Mouse (Mus musculus) spleen, postnatal 10 days (tissue): Measurements from ENCODE around the gene Kin.

Experiments
- DNase-seq, 2 experiments: peaks; one replicate each; pipeline ENCODE4 v3.0.0; 2021 to 2022; ENCODE audit warnings: low spot score in 2 of 2

The Kin gene

GRCm38 (mm10) chr2:10080310-10081010, at the start of gene Kin, which contains the start of gene Atp5c1:
Gene Kin (plus strand): TSS chr2:10080593.
Gene Atp5c1 (minus strand): TSS chr2:10080510.
- peak; percentile 91 to 98 for DNase-seq

DNA sequence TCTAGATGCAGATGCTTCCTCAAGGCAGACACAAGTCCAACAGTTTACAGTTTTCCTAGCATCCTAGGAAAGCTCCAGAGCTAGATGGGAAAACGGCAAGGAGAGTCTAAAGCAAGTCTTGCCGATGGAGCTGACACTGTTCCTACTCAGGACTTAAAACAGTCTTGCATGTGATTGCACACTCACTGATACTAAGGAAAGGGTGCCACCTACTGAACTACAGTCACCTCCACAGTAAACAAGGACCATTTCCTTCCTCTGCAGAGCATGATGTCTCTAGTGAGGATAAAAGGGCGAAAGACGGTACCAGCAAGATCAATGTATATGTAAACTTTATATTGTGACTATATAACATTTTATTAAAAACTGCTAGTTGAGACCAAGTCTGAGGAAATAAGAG, 46.7 kb upstream of the Kin start:
- DNase-seq, result no peak

- DNase-seq, result no peak
Measured at GRCm38 (mm10) chr2:10034976-10035375, 45.4 kb upstream of the Kin start.

- DNase-seq, result peak; percentile 48 to 58
Measured at GRCm38 (mm10) chr2:10047758-10048436, 32.5 kb upstream of the Kin start.

- peak; percentile 89 to 95 for DNase-seq
Measured at GRCm38 (mm10) chr2:10048461-10048860, 31.9 kb upstream of the Kin start, which contains the start of gene Taf3. Gene Taf3 (minus strand): TSS chr2:10048596.

GRCm38 (mm10) chr2:10049456-10049855, 30.9 kb upstream of the Kin start:
- DNase-seq, result no peak

- DNase-seq, result no peak
Measured at GRCm38 (mm10) chr2:10050878-10051277, 29.5 kb upstream of the Kin start.

DNA sequence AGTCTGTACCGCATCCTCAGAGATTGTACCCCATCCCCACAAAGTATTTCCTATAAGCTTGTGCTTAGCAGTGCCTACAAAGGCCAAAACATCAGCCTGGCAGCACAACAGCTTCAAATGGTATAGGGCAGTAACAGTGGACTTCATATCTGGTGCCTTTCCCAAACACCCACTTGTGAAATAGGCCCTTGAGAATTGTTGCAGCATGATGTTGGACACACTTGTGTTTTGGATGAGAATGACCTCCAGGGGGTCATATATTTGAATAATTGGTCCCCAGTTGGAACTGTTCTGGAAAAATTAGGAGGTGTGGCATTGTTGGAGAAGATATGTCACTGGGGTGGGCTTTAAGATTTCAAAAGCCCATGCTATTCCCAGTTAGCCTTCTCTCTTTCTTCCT, 28.4 kb upstream of the Kin start:
- DNase-seq, result no peak

- no peak for DNase-seq
Measured at GRCm38 (mm10) chr2:10058836-10059235, 21.6 kb upstream of the Kin start.

DNA sequence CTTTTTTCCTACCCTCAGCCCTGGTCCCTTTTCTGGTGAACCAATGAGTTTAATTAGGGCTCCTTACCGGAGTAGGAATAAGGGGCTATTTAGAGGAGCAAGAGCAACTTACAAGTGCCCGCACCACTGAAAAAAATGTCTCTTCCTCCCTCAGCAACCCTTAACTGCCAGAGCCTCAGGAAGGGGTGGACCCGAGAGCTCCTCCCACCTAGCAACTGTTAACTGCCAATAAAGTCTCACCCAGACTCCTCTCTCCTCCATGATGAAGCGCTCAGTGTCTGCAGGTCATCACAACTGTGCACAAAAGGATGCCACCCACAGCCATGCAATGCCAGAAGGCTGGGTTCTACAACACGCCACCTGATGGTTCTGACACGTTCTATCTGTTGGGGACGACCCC, 8.6 kb upstream of the Kin start:
- DNase-seq, result no peak

GRCm38 (mm10) chr2:10074470-10074869, 5.9 kb upstream of the Kin start:
- no peak for DNase-seq

DNA sequence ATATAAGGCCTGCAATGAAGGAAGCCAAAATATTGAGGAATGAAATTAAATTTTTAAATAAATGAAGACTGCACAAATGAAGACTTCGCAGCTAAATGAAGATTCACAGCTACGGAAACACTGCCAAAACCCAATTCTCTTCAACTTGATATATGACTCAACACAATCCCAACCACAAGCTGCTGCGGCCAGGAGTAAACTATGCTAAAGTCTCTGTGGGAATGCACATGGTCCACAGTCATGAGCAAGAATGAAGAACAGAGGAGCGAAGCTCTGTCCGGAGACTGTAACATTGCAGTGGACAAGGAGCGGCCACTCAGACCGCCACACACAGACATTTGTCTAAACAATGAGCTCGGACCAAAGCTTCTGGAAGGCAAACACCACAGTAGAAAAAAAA, 3.7 kb upstream of the Kin start:
- no peak for DNase-seq

GRCm38 (mm10) chr2:10079745-10080309, 566 bp upstream of the Kin start:
- no peak for DNase-seq

DNA sequence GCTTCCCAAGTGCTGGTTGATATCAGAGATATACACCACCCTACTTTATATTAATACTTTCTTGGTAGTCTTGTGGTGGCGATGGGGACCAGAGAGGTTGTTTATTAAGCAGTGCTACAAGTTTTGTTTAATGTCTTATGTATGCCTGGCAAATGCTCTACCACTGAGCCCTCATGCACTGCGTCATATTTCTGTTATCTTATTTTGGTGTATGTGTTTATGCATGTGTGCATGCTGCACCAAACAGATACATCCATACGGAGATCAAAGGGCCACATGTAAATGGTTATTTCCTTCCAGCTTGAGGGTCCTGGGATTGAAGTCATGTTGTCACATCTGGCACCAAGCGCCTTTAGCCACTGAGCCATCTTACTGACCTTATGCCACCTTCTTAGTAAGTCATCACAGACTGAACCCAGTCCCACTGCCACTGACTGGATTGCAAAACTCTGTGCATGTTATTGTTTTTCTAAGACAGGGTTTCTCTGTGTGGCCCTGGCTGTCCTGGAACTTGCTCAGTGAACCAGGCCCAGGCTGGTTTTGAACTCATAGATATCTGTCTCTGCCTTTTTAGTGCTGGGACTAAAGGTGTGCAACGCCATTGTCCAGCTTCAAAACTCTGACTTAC, 1.2 kb downstream of the Kin start:
- DNase-seq, result no peak

GRCm38 (mm10) chr2:10082737-10083136, 2.3 kb downstream of the Kin start:
- DNase-seq, result no peak

GRCm38 (mm10) chr2:10087256-10087850, 7.0 kb downstream of the Kin start:
- DNase-seq, result no peak

DNA sequence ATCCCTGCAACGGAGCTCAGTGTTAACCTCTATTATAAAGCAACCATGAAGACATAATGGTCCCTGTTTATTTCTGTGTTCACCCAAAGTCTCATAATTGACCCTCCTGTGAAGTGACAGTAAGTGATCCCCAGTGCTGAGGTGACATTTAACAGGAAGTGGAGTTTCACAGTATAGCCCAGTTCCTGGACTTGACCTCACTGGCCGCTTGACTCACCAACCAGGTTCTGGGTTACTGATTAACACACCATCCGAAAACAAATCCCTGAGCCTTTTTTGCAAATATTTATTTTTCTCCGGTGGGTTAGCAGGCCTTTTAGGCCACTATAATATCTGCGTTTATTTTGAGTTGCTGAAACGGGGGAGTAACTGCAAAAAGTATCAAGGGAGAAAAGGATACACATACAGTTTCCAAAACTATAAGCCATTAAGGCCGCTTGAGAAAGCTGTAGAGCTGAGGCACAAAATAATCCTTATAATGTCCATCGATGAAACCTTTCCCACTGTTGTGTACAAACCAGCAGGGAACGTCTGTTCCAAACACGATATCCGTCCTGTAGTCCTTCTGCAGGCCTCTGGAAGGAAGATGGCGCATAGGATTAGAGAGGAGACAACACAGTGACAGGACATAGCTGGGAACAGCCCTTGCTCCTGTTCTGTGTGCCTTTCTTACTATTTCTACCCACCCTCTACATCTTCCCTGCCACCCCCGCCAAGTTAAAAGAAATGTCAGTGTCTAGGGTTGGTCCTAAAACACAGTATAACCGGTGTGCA, 14.1 kb downstream of the Kin start:
- DNase-seq, result no peak

- DNase-seq, result peak in 1 of 2 experiments; percentile 62
Measured at GRCm38 (mm10) chr2:10098598-10099215, 18.3 kb downstream of the Kin start.

DNA sequence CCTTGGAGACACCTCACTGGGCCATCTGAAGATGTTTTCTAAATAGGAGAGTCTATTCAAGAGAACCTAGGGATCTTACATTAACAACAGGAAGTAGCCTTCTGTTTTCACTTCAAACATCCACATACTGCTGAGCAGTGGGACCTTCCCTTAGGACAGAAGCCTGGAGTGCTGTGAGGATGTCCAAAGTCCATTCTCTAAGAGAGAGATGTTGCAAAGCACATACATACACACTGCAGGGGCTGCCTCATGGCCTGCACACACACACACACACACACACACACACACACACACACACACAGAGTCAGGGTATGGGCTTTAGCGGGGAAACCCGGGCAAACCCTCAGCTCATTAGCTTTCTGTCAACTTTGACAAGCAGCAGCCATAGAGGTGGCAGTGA, 20.1 kb downstream of the Kin start:
- DNase-seq, result no peak

DNA sequence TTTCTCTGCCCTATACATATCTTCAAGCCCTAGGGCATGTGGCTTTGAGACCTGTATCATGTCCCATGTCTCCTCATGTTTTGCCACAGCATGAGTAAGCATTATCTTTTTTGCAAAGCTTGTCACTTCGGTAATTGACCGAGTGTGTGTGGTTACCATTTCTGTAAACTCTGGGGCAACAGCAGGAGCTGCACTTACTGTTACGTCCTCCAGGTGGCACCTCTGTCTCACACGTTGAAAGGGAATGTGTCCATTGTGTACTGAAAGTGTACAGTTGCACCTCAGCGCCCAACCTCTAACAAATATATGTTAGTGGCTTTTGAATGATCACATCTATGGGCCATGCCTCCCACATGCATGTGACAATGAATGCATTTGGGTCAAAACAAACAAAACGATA, 20.8 kb downstream of the Kin start:
- peak in 1 of 2 experiments; percentile 57 for DNase-seq
